Mouse (Mus musculus) heart, postnatal 0 days (tissue): ENCODE results near the gene Gng2. TPM values are rescaled to one million over a fixed set of nuclear protein-coding genes. Genes with fewer than 3 reads are reported as not detected.

ENCODE experiments used
- ATAC-seq: fragments of 200-750 bp; cut with Nextera tagmentation; 2 replicates; pipeline ENCODE4 v1.8.0; 2017; ENCODE audit warnings: low read depth, moderate number of reproducible peaks, moderate library complexity; ENCODE audit not compliant: insufficient read depth
- DNase-seq: peaks from one replicate; pipeline ENCODE4 v3.0.0-alpha.2; 2016; ENCODE audit warnings: low spot score
- H3K27ac ChIP-seq: fragments of 300-500 bp; sonication (generic); 2 replicates; pipeline ENCODE4 v1.5.1; 2014; ENCODE audit warnings: low read depth, mild to moderate bottlenecking
- H3K27me3 ChIP-seq: fragments of 300-500 bp; sonication (generic); 2 replicates; pipeline ENCODE4 v1.6.1; 2014; ENCODE audit warnings: low read length, mixed read lengths; ENCODE audit not compliant: control insufficient read depth, insufficient read depth
- H3K36me3 ChIP-seq: fragments of 300-500 bp; sonication (generic); replicated peaks from 2 replicates; pipeline ENCODE4 v1.6.1; 2014; ENCODE audit warnings: low read length, mixed read lengths; ENCODE audit not compliant: control insufficient read depth, insufficient read depth
- H3K4me1 ChIP-seq: fragments of 300-500 bp; sonication (generic); 2 replicates; pipeline ENCODE4 v1.6.1; 2014; ENCODE audit warnings: antibody characterized with exemption; ENCODE audit not compliant: control insufficient read depth, insufficient read depth
- H3K4me2 ChIP-seq: fragments of 300-500 bp; sonication (generic); 2 replicates; pipeline ENCODE4 v1.6.1; 2014; ENCODE audit warnings: low read depth, mild to moderate bottlenecking, low read length, moderate library complexity
- H3K4me3 ChIP-seq: fragments of 300-500 bp; sonication (generic); 2 replicates; pipeline ENCODE4 v1.5.1; 2014; ENCODE audit warnings: low read depth, low read length
- H3K9ac ChIP-seq: fragments of 300-500 bp; sonication (generic); replicated peaks from 2 replicates; pipeline ENCODE4 v1.6.1; 2014; ENCODE audit warnings: low read depth, low read length, mixed read lengths
- H3K9me3 ChIP-seq: fragments of 300-500 bp; sonication (generic); replicated peaks from 2 replicates; pipeline ENCODE4 v1.6.1; 2016; ENCODE audit warnings: low read length; ENCODE audit not compliant: control insufficient read depth
- CTCF ChIP-seq: IDR thresholded peaks from 2 replicates; pipeline ENCODE4 v1.5.1; 2016; ENCODE audit warnings: antibody characterized with exemption, control low read depth, low read depth
- EP300 ChIP-seq: IDR thresholded peaks from 2 replicates; pipeline ENCODE4 v1.6.1; 2016; ENCODE audit warnings: antibody characterized with exemption, low read depth
- WGBS: fragments of 180-500 bp; shearing (Covaris S2); extraction: QIAGEN DNeasy Blood & Tissue Kit; methylation state at CpG from one replicate; pipeline ENCODE4 v1.1.7; 2014; 5-methylcytosine and 5-hydroxymethylcytosine counted together
- polyA plus RNA-seq: library from polyadenylated mRNA; unstranded; fragments of >200 nt; fragmentation: Nextera tagmentation; extraction: Ambion mirVana; gene quantifications from 2 replicates; pipeline ENCODE4 v1.2.1, GENCODE M21; 2015
- total RNA-seq: library from RNA; depleted of rRNA; stranded (reverse); fragments of >200 nt; gene quantifications from 2 replicates; pipeline ENCODE4 v1.2.3, GENCODE M21; 2014; ENCODE audit warnings: low replicate concordance

The Gng2 gene
- total and polyA plus RNA-seq, 2 experiments from 2014 or later: 47.1 to 48.0 TPM

DNA sequence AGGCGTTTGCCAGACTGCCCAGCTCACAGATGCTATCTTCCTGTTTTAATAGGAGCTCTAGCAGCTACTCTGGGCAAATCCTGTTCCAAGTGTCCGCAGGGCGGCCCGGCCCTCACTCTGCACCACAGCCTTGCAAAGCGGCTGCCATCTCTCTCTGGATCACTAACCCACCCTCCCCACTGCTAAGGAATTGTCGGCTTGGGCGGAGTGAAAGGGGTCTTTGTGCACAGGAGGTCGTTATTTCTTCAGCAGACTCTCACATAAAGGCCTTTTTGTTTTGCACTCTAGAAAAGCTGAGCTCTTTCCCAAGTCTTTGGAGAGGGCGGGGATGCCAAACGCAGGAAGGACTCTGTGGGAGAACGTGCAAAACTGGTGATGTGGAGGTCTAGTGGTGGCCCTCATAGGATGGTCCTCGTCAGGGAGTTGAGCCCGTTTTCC, 57.2 kb downstream of the Gng2 start:
- H3K4me3 ChIP-seq: no peak overlapping the region
- whole genome bisulfite sequencing: 61% methylated on average over 13 of the region's 13 CpGs
- ATAC-seq (no peak; the same call in 1 of the 2 replicates), DNase-seq (no peak)
- 0 out of 2 replicates have a peak, but pooled peaks cover 4% of the 10 kb centered on the region for H3K9me3 ChIP-seq
- H3K9ac ChIP-seq: no peak overlapping the region
- TF ChIP-seq CTCF: no peak
- TF ChIP-seq EP300: no peak
- no peak overlapping the region for H3K27ac ChIP-seq
- peaks cover 9% of the 10 kb centered on the region; the same call in 1 of the 2 replicates for H3K36me3 ChIP-seq
- no peak overlapping the region for H3K4me2 ChIP-seq
- peaks cover 5% of the 10 kb centered on the region; the same call in 1 of the 2 replicates for H3K4me1 ChIP-seq
- H3K27me3 ChIP-seq: no peaks in the 10 kb centered on the region

DNA sequence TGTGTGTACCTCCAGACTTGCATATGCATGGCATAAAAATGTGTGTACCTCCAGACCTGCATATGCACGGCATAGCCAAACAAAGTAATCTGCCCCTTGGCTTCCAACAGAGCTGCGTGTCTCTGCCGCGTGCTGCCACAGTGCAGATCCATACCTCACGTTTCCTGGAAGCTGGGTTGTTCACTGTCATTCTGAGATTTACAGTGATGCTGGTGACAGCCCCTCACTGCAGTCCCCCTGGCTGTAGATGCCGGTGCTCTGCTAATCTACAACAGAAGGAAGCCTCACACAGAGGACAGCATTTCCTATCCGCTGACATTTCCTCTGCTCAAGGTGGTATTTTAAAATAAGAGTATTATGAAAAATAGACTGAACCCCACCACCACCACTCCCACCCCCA, 57.6 kb downstream of the Gng2 start:
- Histone ChIP-seq H3K36me3 (peaks cover 13% of the 10 kb centered on the region), H3K9ac (no peak overlapping the region), H3K4me2 (no peak overlapping the region), H3K9me3 (0 out of 2 replicates have a peak, but pooled peaks cover 4% of the 10 kb centered on the region), H3K4me3 (no peak overlapping the region), H3K27me3 (no peaks in the 10 kb centered on the region), H3K27ac (no peak overlapping the region), H3K4me1 (peaks cover 5% of the 10 kb centered on the region; the same call in 1 of the 2 replicates)
- no peak for TF ChIP-seq CTCF
- TF ChIP-seq EP300: no peak
- WGBS: 54% methylated on average over 7 of the region's 7 CpGs
- DNase-seq (no peak), ATAC-seq (no peak)

DNA sequence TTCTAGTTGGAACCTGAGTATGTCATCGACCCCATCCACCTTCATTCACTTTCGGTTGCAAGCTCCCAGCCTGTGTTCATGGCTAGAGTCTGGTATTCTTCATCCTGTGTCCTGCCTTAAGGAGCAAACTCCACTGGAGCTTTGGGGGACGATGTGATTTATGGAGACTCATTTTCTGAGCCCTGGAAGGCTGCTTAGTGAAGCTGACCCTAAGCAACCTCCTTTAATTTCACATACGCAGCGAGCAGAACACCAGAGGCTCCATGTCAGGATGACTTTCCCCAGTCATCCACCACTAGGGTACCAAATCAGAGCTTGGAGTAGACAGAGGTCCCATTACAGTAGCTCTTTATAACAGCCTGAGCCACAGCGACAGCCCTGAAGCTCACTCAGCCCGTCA, 59.9 kb downstream of the Gng2 start:
- H3K9me3 ChIP-seq: no peaks in the 10 kb centered on the region
- H3K4me2 ChIP-seq: no peak overlapping the region
- TF ChIP-seq CTCF: no peak
- no peak for TF ChIP-seq EP300
- H3K36me3 ChIP-seq: peaks cover 11% of the 10 kb centered on the region
- DNase-seq: no peak
- peaks cover 5% of the 10 kb centered on the region; the same call in 1 of the 2 replicates for H3K4me1 ChIP-seq
- no peaks in the 10 kb centered on the region for H3K27me3 ChIP-seq
- H3K9ac ChIP-seq: no peak overlapping the region
- ATAC-seq: no peak
- H3K27ac ChIP-seq: no peak overlapping the region
- no peak overlapping the region for H3K4me3 ChIP-seq
- 88% methylated on average over 7 of the region's 7 CpGs for WGBS

DNA sequence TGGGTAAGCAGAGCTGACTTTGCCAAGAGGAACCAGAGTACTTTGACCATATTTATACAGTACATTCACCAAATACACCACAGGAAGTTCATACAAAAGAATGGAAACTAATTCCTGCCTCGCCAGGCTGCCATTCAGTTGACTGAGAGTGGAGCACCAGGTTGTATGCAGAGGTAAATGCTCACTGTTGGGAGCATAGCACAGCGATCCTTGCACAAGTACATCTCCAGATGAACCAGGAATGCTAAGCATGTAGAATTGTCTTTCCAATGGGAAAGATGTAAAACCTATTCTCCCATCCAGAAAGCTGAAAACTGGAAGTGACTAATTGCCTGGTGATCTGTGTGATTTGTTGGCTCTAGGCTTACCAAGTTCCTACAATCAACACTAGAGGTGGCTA, 61.1 kb downstream of the Gng2 start:
- H3K9me3 ChIP-seq: no peaks in the 10 kb centered on the region
- H3K36me3 ChIP-seq: peaks cover 11% of the 10 kb centered on the region
- H3K9ac ChIP-seq: no peak overlapping the region
- H3K27ac ChIP-seq: no peak overlapping the region
- H3K27me3 ChIP-seq: no peaks in the 10 kb centered on the region
- no peak for TF ChIP-seq CTCF
- no peak for TF ChIP-seq EP300
- no peak overlapping the region for H3K4me2 ChIP-seq
- ATAC-seq (no peak), DNase-seq (no peak)
- WGBS: 73% methylated on average over 2 of the region's 2 CpGs
- H3K4me1 ChIP-seq: peaks cover 5% of the 10 kb centered on the region; the same call in 1 of the 2 replicates
- H3K4me3 ChIP-seq: no peak overlapping the region

DNA sequence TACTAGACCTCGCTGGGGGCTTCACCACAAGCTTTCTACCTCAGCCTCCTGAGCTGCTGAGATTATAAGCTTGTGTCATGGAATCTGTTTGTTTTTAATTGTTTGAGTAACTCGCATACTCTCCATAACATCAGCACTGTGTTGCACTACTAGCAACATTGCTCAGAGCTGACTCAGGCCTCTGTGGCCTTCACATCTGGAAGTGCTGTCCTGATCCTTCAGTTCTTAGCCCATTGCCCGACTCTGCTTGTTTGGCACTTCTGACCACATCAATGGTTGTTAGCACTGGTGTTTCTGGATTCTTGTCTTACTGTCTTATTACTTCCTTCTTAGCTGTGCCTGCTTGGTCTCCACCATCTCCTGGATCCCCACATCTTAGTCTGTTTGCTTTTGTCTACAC, 64.5 kb downstream of the Gng2 start:
- Histone ChIP-seq H3K27ac (no peak overlapping the region), H3K36me3 (peaks cover 5% of the 10 kb centered on the region), H3K9ac (no peak overlapping the region), H3K4me3 (no peak overlapping the region), H3K27me3 (no peaks in the 10 kb centered on the region), H3K4me1 (peaks cover 5% of the 10 kb centered on the region; the same call in 1 of the 2 replicates), H3K9me3 (no peaks in the 10 kb centered on the region), H3K4me2 (no peak overlapping the region)
- WGBS: 80% methylated on average over 3 of the region's 3 CpGs
- ATAC-seq: no peak
- no peak for DNase-seq
- TF ChIP-seq EP300 (no peak), CTCF (no peak)

DNA sequence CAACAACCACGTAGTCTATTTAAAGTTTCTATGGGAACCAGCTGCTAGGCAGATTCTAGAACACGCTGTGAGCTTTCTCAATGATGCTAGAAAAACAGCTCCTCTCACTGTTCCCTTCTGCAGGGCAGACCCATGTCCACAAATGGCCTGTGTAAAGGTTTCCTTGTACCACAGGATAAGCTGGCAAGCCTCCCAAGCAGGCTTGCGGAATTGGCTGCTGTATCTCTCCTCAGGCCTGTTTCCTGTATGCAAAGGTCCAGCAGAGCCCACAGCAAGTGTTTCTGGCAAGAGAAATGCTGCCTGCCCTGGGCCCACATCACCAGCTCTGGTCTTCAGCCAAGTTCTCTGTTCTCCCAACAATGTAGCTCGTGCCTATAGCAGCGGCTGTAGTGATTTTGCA, 71.8 kb downstream of the Gng2 start:
- H3K4me2 ChIP-seq: no peak overlapping the region
- no peak overlapping the region for H3K4me3 ChIP-seq
- H3K27me3 ChIP-seq: no peaks in the 10 kb centered on the region
- WGBS: 6% methylated on average over 5 of the region's 5 CpGs
- TF ChIP-seq CTCF: no peak
- TF ChIP-seq EP300: 0 out of 2 replicates have a peak, but pooled peaks have one; percentile 64
- H3K36me3 ChIP-seq: no peaks in the 10 kb centered on the region
- peak; percentile 97 for ATAC-seq
- H3K9ac ChIP-seq: no peak overlapping the region
- H3K9me3 ChIP-seq: no peaks in the 10 kb centered on the region
- 0 out of 2 replicates have a peak overlapping the region, but pooled peaks have one; percentile 5 for H3K27ac ChIP-seq
- H3K4me1 ChIP-seq: peaks cover 22% of the 10 kb centered on the region
- peak; percentile 92 for DNase-seq
